Mouse (Mus musculus) gastrocnemius, adult 8-10 months (tissue): ENCODE measurements at regions not wholly inside any gene's neighbourhood (a gene's known extent, or its start where the extent isn't known, plus 50 kb on each side); places are given as distances from the start of the nearest gene placed in this dataset.

Source experiments
- DNase-seq, 2 experiments: peaks; one replicate each; pipeline ENCODE4 v3.0.0; 2022; ENCODE audit warnings: low spot score in 2 of 2

DNA sequence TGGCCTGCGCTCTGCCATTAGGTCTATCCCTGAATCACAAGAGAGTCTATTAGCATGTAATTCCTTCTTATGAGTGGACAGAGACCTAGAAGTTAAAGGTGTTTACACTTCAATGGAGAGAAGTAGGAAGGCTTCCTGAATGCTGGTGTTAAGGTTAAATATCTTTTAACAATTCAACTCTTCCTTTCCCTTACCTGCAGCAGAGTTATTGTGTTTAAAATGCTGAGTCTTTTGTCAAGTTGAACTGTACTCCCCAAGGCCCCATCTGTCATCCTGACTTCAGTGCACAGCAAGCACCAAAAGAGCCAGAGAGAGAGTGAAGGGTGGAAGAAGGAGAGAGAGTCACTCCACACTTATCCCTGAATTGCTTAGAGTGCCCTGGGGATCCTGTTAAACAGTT lies 451.6 kb downstream of the Psat1 start:
- DNase-seq: no peak

DNA sequence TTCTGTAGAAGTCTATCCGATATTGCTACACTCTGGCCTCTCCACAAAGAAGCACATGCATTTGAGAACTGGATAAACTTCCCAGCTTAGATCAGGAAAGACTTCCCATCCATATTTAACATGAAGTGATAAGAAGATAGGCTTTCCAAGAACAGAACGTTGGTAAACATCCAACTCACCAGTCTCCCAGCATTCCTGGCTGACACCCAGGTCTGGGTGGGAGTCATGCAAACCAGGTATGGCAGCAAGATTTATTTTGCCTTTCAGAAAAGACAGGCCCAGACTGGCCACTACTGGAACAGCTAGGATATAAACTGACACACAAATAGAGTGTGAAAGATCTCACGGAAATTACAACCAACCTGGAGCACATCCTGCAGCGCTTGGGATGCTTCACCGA lies 459.6 kb downstream of the Psat1 start:
- DNase-seq: no peak

DNA sequence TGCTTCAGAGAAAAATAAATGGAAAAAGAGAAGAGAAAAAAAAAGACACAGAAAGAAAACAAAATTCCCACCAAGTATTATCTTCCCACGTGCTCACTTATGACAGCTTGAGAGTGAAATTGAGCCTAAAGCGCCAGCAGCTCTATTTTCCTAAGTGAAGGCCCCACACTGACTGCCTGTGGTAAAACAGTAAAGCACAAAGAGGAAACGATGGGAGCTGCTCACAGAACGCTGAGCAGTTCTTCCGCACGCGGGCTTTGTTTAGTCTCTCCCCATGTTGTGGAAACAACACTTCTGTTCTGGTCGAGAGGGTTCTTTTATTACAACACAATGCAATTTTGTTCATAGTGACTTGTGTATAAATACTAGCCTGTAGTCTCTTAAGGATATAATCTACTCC lies 465.5 kb downstream of the Psat1 start:
- no peak for DNase-seq

DNA sequence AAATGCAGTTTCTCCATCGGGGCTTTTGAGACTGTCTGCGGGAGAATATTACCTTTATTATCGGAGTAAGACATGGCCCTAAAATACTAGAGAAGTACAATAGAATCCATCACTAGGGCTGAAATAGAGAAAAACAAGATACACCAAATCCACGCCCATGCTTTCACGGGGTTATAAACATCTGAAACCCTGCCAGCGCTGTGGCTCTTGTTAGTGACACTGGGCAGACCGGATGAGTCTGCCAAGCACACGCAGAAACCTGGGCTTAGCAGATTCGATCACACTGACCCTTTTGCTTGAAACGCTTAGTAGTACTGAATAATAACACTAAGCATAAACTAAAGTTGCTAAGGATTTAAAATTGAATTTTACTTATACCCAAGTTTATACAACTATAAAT lies 477.6 kb downstream of the Psat1 start:
- no peak for DNase-seq

DNA sequence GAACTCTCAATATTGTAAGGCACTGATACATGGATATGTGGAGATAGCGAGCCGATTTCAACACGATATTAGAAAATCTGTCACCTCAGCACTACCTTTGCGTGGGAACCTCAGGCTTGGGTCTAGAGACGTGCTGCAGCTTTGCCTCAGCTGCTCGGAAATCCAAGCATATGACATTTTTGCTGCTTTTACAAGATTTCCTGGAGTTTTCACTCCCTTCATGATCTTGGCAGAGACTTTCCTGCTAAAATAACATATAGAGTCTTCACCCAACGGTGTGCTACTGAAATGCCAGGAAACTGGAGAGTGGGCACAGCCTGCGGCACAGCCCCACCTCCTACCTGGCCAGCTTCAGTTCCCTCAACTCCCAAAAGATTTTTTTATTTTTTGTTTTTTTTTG lies 480.4 kb downstream of the Psat1 start:
- no peak for DNase-seq

DNA sequence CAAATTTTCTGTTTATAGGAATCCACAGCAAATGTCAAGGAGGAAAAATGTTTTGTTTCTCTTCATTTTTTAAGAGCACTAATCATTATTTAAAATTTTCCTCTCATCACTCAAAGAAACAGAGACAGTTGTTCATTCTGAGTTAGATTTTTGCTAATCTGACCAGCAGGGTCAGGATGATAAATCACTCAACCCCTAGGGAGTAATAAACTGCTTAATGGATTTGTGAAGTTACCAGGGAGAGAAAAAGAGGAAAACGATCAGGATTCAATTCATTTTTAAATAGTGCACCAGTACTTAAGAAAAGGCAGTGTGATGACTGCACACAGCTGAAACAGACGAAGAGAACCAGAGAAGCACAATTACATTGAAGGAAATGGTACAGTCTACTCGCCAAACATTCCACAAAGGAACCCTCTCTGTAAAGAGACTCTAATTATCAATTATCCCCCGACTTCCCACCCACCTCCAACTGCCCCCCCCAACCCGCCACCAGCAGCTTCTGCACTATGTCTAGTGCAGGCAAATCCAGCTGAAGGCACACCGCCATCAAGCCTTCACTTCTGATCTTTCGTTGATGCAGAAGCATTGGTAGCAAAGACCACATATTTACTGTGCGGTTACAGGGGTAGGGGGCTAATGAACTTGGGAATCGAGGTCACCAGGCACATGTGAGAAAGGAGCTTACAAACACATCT lies 481.9 kb downstream of the Psat1 start:
- no peak for DNase-seq

DNA sequence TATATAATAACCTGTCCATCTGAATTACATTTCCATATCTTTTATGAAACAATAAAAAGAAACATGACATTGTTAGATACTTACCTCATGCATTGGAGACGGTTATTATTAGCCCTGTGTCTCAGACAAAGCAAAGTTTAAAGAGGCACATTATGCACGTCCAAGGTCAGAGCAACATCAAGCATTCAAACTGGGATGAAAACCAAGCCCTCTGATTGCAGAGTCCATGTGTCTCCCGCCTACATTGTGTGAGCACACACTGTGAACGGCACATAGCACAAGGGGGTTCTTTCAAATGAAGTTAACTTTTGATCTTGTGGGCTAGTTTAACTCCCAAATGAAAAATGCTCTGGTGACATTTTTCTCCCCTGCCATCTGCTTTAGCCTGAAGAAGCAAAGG lies 489.3 kb downstream of the Psat1 start:
- DNase-seq: no peak

DNA sequence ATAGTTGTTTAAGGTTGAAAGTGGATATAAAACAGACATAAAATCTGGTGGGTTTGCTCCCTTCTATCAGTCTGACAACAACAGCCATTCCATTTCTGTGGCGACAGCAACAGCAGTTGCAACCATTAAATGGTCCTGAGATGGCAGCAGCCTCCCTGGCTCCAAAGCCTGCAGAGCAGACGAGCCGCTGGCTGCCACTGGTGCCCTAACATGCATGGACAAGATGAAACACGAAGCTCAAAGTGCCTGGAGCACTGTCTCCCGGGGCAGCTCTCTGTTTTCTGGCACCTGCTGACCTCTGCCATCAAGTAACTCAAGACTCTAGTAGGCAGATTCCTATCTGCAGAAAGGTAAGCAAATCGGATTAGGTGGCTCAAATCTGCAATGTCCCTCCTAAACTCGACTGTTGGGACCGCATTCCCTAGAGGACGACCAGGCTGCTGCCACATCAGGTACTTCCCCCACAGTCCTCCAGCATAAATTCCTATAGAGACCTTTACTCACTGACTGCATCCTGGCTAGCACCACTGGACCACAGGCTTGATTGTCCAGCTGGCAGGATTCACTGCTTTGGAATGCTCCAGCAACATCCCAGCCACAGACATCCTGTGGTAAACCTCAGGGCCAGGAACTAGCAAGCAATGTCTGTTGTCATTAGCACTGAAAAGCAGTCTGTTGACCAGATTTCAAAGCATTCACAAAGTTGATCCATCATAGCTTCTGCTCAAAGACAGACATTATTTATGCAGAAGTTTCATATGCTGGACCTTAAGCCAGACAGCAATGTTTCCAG lies 490.0 kb downstream of the Psat1 start:
- DNase-seq: no peak

DNA sequence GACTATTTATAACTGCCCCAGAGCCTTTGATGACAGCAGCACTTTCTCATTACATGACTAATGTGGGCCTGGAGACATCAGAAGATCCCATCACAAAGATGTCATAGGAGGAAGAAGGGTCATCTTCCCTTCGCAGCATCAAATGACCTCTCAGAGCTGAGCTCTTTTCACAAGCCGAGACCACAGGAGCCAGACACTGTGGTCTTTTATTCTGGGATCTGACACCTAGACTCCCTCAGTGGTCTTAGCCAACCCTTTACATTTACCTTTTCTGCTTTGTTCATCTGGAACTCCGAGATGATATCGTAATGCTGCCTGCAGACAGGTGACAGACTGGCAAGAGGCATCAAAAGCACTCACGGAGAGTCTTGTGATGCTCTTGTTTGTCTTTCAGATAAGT lies 498.1 kb downstream of the Psat1 start:
- DNase-seq: no peak

DNA sequence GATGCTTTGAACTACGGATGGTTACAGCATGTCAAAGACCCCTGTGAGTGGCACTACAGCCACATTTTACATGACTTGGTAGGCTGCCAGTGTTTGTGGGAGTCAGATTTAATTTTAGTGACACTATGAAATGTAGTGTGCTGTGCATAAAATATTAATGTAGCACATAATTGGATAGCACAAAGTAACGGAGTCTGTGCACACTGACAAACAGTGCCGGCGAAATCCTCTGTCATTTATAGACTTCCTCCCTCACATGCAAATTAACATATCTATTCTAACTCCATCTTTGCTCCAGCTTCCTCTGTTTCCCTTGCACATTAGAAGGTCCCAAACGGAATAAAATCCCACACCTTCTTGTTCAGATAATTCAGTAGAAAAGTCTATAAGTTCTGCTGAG lies 515.3 kb downstream of the Psat1 start:
- no peak for DNase-seq

DNA sequence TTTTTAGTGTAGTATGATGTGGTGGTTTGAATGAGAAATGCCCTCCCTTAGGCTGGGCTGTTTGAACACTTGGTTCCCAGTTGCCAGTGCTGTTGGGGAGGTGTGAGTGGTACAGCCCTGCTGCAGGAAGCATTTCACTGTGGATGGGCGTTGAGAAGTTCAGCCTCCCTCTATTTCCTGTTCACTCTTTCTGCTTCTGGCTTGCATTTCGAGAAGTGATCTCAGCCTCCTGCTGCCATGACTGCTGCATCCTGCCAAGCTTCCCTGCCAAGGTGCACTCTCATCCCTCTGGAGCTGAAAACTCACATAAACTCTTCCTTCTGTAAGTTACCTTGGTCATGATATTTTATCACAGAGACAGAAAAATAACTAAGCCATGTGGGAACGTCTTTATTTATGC lies 525.8 kb downstream of the Psat1 start:
- no peak for DNase-seq

DNA sequence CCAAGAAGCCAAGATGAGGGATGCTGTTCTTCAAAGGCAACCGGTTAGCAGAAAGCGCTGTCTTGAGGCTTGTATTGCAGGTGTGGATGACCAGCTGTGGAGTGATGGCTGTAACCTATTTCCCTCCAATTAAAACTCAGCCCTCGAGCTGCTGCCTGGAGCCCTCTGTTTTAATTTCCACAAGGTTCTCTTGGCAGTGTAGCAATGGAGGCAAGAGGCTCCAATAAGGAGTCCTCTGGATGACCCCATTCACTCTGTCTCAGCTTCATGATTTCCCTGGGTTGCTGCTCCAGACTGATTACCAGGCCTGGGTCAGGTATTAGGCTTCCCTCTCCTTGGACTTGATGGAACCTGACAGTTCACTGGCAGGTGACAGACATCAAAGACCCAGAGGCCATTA lies 548.5 kb downstream of the Psat1 start:
- no peak for DNase-seq

DNA sequence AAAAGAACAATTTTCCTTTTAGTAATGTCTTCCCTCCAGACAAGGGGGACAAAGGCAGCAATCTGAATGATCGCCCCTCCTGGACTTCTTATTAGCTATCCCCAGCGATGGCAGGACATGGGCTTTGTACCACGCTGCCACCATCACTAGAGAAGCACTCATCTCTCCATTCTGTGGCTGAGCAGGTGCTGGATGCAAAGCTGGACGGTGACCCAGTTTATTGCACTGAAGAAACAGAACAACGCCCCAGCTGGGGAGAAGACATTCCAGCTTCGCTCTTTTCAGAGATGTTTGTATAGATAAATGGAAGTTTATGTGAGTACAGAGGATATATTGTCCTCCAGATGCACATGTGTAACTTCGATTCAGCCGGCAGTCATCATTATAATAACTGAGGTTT lies 575.5 kb downstream of the Psat1 start:
- DNase-seq: no peak

DNA sequence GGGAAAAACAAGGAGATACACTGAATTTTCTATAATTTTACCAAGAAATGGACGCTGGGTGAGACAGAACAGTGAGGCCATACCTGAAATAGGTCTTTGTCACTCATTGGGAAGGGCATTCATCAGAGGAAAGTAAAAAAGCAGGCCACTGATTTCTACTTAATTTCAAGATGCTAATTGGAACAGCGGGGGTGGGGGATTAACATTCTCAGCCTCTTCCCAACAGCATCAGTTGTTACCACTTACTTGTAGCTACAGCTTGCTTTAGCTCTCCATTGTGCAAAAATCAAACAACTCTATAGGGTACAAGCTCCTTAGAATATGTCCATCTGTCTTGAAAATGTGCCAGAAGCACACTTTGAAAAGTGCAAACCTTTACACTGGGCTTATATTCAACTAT lies 580.2 kb downstream of the Psat1 start:
- DNase-seq: no peak

DNA sequence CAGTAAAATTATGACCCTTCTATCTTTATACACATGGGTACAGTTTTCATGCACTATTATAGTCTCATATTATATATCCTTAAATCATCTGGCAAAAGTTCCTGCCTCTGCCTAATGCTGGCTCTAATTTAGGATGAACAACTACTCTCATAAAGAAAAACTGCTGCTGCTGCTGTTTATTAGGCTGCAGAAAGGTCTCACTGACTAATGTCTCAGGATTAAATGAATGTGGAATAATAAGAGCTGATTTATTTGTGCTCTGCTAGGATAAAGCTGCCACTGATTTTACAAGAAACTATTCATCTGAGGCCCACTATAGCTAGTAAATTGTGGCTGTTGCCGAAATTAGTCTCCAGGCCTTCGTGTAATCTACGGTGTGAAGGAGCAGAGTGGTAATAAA lies 590.0 kb downstream of the Psat1 start:
- no peak for DNase-seq

DNA sequence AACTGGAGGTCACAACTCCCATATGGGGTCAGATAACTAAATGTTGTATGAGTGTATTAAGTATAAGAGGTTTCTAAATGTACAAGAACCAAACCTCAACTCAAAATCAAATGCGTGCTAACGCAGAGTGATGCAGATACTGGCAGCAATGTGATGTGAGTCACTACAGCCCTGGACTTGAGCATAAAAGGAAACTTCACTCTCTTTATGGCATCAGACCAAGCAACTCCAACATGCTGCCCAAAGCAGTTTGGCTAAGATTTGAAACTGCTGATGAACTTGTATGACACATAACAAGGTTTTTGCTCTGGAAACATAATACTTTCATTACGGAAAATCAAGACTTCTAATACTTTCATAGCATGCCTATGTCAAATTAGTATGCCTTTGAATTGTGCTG lies 598.8 kb downstream of the Psat1 start:
- DNase-seq: no peak

DNA sequence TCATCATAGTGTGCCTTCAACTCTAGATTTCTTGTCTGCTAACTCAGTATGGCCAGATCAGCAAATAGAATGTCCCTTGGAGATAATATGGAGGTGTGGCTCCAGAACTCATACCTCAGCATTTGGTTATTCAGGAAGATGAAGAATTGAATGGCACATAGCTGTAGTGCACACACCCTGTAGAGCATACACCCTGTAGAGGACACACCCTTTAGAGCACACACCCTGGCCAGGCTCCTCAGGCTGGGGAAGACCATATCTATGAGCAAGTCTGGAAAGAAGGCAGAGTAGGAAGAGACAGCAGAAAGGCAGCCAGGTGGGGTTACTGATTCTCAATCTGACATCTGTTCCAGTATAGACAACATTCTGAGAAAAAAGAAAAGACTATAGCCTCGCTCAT lies 604.9 kb downstream of the Psat1 start:
- no peak for DNase-seq

DNA sequence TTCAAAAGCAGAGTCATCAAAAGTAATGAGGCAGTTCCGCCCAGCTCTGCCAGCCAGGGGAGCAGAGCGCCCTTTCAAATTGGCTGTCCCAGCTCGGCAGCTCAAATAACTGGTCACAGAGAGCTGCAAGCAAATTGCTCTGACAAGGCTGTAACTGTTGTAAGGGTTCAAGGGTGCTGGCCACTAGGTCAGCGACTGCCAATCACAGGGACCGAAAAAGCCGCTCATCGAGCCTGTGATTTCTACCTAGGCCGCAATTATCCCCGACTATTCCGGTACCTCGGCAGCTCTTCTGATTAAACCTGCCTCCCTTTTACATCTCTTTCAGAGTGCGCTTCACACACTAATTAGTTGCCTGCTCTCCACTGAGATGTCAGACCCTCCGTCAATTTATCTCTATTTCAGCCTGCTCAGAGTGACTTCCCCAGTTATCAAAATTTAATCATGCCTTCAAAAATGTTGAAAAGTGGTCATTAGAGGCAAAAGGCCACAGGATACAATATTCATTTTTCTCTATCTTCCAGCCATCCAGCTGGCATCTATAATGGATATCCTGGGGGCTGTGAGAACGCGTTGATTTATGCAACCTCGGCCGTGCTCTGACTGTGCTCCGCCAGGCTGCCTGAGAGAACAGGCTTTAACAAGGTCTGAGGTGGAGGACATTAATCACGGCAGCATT lies 606.7 kb downstream of the Psat1 start:
- no peak for DNase-seq

DNA sequence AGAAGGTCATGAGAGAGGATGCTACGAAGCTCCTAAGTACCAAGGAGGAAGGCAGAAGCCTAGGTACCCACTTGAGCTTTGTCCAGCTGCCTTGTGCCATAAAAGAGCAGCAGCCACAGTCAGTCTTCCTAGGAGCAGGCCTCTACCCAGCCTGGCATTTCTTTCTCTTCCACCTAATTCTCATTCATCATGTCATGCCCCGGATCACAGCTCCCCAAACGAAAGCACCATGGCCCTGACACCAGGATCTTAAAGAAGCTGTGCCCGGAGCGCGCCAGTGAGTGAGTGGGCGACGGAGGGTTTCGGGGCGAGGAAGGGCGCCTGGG lies 607.2 kb downstream of the Psat1 start:
- DNase-seq: no peak

DNA sequence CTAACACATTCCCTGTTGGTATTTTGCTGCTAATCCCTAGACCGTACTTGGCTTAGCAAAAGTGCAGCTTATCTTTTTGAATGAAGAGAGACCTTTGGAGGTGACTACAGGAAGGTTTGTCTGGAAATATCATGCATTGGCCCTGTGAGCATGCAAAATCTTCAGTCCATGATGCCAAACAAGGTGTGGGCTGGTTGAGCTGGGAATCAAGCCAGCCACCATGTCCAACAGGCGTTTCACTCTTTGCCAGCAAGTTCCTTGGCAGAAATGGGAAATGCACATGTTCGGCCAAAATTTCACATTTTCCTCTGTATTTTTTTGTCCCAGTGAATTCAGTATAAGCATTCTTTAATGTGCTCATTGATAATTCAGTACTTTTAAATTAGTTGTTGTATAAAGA lies 617.0 kb downstream of the Psat1 start:
- no peak for DNase-seq

DNA sequence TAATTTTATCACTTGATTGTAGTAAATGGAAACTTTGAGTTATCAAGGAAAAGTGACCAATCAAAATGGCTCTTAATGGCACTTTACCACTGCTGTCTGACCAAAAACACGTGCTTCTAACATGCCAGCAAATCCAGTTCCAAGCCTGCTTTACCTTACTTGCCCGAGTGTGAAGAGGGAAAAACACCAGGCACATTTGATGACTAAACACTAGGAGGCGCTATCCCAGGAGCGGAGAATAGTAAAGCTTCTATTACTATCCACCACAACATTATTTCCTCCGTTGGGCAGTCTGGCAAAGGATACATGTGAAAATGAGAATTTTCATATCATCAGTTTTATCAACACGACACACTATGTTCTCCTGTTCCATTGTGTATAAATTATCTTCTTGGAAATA lies 647.7 kb downstream of the Psat1 start:
- no peak for DNase-seq

DNA sequence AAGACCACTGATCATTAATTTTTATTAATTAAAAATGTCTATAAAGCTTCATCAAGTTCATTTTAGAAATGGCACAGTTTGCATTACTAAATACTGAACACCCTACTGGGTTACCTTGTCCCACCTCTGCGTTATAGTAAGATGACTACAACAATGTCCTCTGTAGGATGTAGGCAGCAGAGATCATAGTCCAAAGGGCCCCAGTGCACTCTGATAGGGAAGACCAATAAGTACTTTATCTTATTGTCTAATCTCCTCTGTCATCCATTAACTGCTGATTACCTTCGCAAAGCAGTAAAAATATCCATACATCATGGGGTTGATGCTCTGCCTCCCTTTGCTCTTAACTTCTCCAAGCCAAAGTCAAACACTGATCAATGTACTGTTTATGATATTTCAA lies 662.1 kb downstream of the Psat1 start:
- no peak for DNase-seq

DNA sequence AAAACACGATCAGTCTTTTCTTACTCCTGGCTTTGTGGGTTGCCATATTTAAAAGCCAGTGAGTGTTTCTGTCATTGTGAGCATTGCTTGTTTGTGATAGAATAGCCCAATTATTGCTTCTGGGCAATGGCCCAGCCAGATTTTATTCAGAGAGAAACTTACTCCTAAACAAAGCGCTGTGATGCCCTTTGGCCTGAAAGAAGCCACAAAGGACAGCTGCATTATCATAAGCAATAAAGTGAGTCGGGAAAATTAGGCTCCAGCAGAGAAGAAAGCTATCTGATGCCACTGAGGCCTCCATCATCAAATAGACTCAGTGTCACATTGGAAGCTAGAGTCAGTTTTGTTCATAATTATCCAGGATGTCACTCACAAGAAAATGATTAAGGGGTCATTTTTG lies 644.9 kb upstream of the Tle4 start:
- no peak for DNase-seq
